Mouse (Mus musculus) adrenal gland, postnatal 36 days (tissue): Measurements from ENCODE around the gene Cd302. TPM values are rescaled to one million over a fixed set of nuclear protein-coding genes. Genes with fewer than 3 reads are reported as not detected.

Experiments
- total RNA-seq, 2 experiments: library from RNA; stranded (reverse); gene quantifications; 2 replicates each; pipeline ENCODE4 v1.2.3; 2021

Cd302 gene
- total RNA-seq, 2 experiments from 2014 or later, result 36.3 to 36.9 TPM

Other genes with a start within 250 kb of the Cd302 start
- gene Baz2b, start 74.6 kb downstream of the Cd302 start, total RNA-seq, result 10 to 100 TPM; 68.9 to 75.9 TPM
- gene March7, start 74.6 kb downstream of the Cd302 start, total RNA-seq, result 10 to 100 TPM; 42.6 to 45.2 TPM
- gene Ly75, start 98.8 kb upstream of the Cd302 start, total RNA-seq, result 1 to 10 TPM in 1 of 2 experiments, under 1 TPM in 1; 0.56 to 1.5 TPM